Mouse (Mus musculus): Measurements from ENCODE around the gene Akap2. TPM values are rescaled to one million over a fixed set of nuclear protein-coding genes. Genes with fewer than 3 reads are reported as not detected.

Gene Akap2
- polyA plus RNA-seq, 1 experiment from 2014 or later: 33.3 TPM

DNA sequence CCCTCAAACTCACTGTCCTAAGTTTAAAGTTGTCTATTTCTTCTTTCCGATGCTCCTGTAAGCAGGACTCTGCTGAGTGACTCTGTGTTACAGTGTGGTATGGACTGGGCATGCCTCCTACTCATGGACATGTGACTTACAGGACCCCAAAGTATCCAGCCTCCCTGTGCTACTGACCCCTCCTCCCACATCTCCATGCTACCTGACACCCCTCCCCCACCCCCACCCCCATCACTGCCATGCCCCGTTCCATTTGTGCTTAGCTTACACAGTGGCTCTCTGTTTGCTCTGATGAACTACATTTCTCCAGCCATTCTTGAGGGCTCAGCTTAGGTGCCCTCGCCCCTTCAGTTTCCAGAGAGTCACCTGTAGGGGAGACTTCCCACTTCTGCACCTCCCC is 30.7 kb upstream of the Akap2 start:
- peak overlapping the region; percentile 69 for H3K27ac ChIP-seq
- no peak for DNase-seq (ENCODE audit: low spot score)

DNA sequence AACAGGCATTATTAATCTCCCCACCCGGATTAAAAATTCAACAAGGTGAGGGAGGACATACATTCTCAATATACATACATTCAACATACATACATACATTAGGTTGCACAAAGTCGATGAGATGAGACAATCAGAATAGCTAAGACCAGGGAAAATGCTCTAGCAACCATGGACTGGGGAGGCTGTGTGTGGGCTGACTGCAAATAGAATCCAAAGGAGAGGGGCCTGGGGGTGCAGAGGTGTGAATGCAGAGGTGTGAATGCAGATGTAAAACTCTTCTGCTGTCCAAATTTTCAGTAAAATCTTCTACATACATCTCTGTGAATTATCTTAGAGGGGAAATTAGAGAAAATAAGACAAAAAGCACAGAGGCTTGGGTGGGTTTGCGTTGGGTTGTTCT is 29.9 kb upstream of the Akap2 start:
- 86% methylated on average over 3 of the region's 3 CpGs for WGBS
- H3K9me3 ChIP-seq (replicated peaks): no peaks in the 10 kb centered on the region
- no peaks in the 10 kb centered on the region for H3K27me3 ChIP-seq (ENCODE audit: low read depth, poor library complexity, severe bottlenecking)
- DNase-seq (ENCODE audit: low spot score): no peak
- H3K4me3 ChIP-seq: no peak overlapping the region
- peaks cover 46% of the 10 kb centered on the region for H3K4me1 ChIP-seq
- H3K27ac ChIP-seq: no peak overlapping the region
- H3K36me3 ChIP-seq: peaks cover 6% of the 10 kb centered on the region; the same call in 1 of the 2 replicates

More for the DNA sequence above, 30.7 kb upstream of the Akap2 start:
- H3K9me3 ChIP-seq (replicated peaks): no peaks in the 10 kb centered on the region
- no peak overlapping the region for H3K4me3 ChIP-seq
- WGBS: 56% methylated on average over 3 of the region's 3 CpGs
- peaks cover 48% of the 10 kb centered on the region for H3K4me1 ChIP-seq
- no peaks in the 10 kb centered on the region for H3K27me3 ChIP-seq (ENCODE audit: low read depth, poor library complexity, severe bottlenecking)
- peaks cover 6% of the 10 kb centered on the region; the same call in 1 of the 2 replicates for H3K36me3 ChIP-seq

DNA sequence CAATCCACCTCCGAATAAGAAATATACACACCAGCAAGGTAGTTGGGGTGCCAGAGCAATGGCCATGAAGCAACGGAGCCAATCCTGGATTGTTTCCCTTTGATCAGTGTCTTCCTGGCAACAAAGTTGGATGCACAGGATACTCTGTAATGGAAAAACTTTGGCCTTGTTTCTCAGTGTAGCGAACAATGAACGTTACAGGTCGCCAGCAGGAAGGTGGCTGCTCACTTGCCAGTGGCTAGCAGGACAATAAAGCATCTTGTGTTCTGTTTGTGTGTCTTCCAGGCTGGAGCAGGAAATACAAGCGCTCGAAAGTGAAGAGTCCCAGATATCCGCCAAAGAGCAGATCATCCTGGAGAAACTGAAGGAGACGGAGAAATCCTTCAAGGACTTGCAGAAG is 29.3 kb upstream of the Akap2 start:
- no peak overlapping the region for H3K27ac ChIP-seq
- H3K4me3 ChIP-seq: no peak overlapping the region
- 79% methylated on average over 9 of the region's 9 CpGs for WGBS
- H3K9me3 ChIP-seq (replicated peaks): no peaks in the 10 kb centered on the region
- no peaks in the 10 kb centered on the region for H3K27me3 ChIP-seq (ENCODE audit: low read depth, poor library complexity, severe bottlenecking)
- H3K36me3 ChIP-seq: peaks cover 6% of the 10 kb centered on the region; the same call in 1 of the 2 replicates
- DNase-seq (ENCODE audit: low spot score): no peak
- peaks cover 40% of the 10 kb centered on the region for H3K4me1 ChIP-seq

DNA sequence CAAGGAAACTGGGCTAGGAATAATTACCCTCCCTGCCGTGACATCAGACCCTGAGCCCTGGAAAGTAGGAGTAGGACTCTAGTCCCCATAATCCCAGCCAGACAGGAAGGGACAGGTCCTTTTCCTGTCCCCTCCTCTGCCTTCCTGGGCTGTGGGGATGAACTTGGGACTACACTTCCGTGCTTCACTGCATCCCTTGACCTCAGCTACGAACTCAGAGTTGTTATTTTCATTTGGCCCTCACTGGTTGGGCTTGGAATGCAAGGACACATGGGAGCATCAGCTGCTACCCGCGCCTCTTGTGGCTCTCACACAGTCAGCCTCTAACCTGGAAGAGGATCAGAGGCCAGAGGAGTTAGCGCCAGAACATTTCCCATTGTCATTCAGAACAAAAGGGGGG is 27.5 kb upstream of the Akap2 start:
- WGBS: 79% methylated on average over 6 of the region's 6 CpGs
- H3K36me3 ChIP-seq: peaks cover 6% of the 10 kb centered on the region; the same call in 1 of the 2 replicates
- H3K4me3 ChIP-seq: no peak overlapping the region
- H3K27ac ChIP-seq: peak overlapping the region; percentile 57; the same call in 1 of the 2 replicates
- no peaks in the 10 kb centered on the region for H3K9me3 ChIP-seq (replicated peaks)
- H3K4me1 ChIP-seq: peaks cover 37% of the 10 kb centered on the region
- no peaks in the 10 kb centered on the region for H3K27me3 ChIP-seq (ENCODE audit: low read depth, poor library complexity, severe bottlenecking)
- no peak for DNase-seq (ENCODE audit: low spot score)

DNA sequence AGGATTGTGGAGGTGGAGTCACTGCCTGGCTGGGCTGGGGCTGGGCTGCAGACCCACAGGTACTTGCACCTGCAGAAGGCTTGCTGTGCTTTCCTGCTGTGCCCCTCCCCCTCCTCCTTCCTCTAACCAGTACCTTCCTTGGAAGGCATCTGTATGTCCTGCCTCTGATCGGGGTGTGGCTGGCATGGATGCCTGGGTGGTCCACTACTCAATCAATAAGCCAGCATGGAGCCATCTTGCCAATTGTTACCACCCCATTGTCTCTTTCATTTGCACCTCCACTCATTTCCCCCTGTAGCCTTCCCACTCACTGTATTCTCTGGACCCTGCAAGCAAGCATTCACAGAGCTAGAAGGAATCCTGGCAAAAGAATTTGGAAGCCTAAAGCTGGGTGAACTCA is 26.7 kb upstream of the Akap2 start:
- DNase-seq (ENCODE audit: low spot score): no peak
- no peaks in the 10 kb centered on the region for H3K27me3 ChIP-seq (ENCODE audit: low read depth, poor library complexity, severe bottlenecking)
- no peak overlapping the region for H3K4me3 ChIP-seq
- H3K27ac ChIP-seq: no peak overlapping the region
- H3K36me3 ChIP-seq: peaks cover 6% of the 10 kb centered on the region; the same call in 1 of the 2 replicates
- H3K9me3 ChIP-seq (replicated peaks): no peaks in the 10 kb centered on the region
- peaks cover 36% of the 10 kb centered on the region for H3K4me1 ChIP-seq
- 50% methylated on average over 1 of the region's 1 CpGs for WGBS

DNA sequence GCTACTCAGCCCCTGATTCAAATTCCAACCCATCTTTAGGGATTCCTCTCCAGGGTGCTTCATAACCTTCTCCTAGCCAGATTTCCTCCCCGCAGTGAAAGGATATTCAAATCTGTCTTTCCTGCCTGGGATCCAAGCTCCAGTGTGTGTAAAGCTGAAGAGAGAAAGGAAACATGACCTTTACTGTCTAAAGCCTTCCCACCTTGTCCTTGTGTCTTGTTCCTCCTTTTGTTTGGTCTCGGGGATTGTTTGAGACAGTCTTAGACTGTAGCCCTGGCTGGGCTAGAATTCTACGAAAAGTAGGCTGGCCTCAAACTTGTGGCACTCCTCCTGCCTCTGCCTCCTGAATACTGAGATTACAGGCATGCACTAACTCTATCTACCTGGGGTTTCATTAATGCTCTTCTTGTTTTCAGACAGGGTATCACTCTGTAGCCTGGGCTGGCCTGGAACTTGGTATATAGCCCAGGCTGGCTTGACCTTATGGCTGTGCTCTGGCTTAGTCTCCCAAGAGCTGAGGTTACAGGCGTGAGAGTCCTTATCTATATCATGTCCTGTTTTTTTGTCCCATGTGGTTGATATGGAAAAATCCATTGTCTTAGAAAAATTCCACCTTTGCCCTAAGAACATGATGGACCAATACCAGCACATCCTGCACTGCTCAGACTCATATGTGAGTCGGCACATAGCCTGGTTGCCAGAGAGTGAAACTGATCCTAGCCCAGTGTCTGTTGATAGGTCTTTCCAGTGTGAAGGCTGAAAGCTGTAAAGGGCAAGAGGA is 22.9 kb upstream of the Akap2 start:
- peaks cover 3% of the 10 kb centered on the region; the same call in 1 of the 2 replicates for H3K36me3 ChIP-seq
- H3K4me1 ChIP-seq: peaks cover 7% of the 10 kb centered on the region
- WGBS: 85% methylated on average over 5 of the region's 5 CpGs
- H3K27me3 ChIP-seq (ENCODE audit: low read depth, poor library complexity, severe bottlenecking): no peaks in the 10 kb centered on the region
- no peak overlapping the region for H3K4me3 ChIP-seq
- H3K27ac ChIP-seq: 0 out of 2 replicates have a peak overlapping the region, but pooled peaks have one; percentile 27
- DNase-seq (ENCODE audit: low spot score): no peak
- H3K9me3 ChIP-seq (replicated peaks): no peaks in the 10 kb centered on the region

DNA sequence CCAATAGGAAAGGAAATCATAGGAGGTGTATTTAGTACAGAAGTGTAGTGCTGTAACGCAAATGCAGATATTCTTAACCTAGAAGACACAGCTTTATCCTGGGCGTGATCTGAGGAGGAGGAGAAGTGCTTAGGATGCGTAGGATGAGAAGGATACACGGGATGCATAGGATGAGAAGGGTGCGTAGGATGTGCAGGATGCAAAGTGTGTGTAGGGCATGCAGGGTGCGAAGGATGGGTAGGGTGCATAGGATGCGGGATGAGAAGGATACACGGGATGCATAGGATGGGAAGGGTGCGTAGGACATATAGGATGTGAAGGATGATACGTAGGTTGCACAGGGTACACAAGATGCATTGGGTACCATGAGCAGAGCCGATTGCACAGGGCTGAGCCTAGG is 20.5 kb upstream of the Akap2 start:
- Histone ChIP-seq H3K27ac (no peak overlapping the region), H3K9me3 (replicated peaks) (no peaks in the 10 kb centered on the region), H3K36me3 (no peaks in the 10 kb centered on the region), H3K27me3 (ENCODE audit: low read depth, poor library complexity, severe bottlenecking) (no peaks in the 10 kb centered on the region), H3K4me1 (no peaks in the 10 kb centered on the region), H3K4me3 (no peak overlapping the region)
- DNase-seq (ENCODE audit: low spot score): no peak
- 96% methylated on average over 11 of the region's 11 CpGs for WGBS

DNA sequence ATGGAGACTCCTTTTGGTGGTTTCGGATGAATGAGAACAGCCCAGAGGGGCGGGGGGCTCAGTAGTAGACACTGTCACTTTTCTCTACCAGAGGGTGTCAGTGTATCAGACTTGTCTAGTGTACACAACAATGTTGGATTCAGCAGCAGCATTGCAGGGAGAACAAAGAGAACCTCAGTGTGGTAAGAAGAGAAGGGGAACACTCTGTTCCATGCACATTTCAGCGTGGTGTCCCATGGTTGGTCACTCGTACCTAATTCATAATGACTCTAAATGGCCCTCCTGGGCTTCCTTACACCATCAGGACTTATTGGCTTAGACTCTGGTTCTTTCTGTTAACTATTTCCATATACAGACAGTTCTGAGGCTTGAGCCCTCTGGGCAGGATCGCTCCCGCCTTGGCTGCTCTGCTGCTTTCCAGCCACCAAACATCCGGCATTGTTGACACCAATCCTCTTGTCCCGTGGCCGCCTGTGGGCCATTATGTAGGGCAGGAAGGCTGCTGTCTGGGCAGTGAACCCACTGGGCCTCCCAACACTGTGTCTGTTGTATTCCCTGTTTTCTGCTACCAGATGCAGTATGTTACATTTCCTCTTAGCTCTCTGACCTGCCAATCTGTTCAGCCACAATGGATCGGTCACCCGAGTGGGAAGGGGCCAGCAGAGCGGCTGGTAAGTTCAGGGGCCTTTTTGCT is 19.4 kb upstream of the Akap2 start:
- 0 out of 2 replicates have a peak, but pooled peaks cover under 1% of the 10 kb centered on the region for H3K4me1 ChIP-seq
- no peaks in the 10 kb centered on the region for H3K36me3 ChIP-seq
- WGBS: 91% methylated on average over 12 of the region's 12 CpGs
- H3K9me3 ChIP-seq (replicated peaks): no peaks in the 10 kb centered on the region
- H3K4me3 ChIP-seq: no peak overlapping the region
- no peaks in the 10 kb centered on the region for H3K27me3 ChIP-seq (ENCODE audit: low read depth, poor library complexity, severe bottlenecking)
- 0 out of 2 replicates have a peak overlapping the region, but pooled peaks have one; percentile 46 for H3K27ac ChIP-seq
- DNase-seq (ENCODE audit: low spot score): no peak

DNA sequence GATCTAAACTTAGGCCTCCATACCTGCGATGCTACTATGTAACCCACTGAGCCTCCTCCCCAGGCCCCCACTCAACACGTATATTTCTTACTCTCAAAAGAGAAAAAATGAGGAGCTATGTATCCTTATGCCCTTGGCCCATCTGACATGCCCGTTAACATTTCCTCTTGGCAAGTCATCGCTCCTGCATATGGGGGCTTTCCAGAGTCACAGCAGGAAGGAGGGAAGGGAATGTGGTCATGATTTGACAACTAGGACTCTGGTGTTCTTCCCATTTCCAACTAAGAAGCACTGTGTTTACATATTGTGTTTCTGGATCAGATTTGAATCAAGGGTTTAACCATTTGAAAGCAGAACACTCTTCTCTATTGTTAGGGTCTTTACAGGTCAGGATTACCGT is 15.9 kb upstream of the Akap2 start:
- WGBS: 90% methylated on average over 5 of the region's 5 CpGs
- no peak overlapping the region for H3K4me3 ChIP-seq
- DNase-seq (ENCODE audit: low spot score): no peak
- no peak overlapping the region for H3K27ac ChIP-seq
- peaks cover 15% of the 10 kb centered on the region for H3K4me1 ChIP-seq
- no peaks in the 10 kb centered on the region for H3K9me3 ChIP-seq (replicated peaks)
- H3K36me3 ChIP-seq: no peaks in the 10 kb centered on the region
- no peaks in the 10 kb centered on the region for H3K27me3 ChIP-seq (ENCODE audit: low read depth, poor library complexity, severe bottlenecking)

DNA sequence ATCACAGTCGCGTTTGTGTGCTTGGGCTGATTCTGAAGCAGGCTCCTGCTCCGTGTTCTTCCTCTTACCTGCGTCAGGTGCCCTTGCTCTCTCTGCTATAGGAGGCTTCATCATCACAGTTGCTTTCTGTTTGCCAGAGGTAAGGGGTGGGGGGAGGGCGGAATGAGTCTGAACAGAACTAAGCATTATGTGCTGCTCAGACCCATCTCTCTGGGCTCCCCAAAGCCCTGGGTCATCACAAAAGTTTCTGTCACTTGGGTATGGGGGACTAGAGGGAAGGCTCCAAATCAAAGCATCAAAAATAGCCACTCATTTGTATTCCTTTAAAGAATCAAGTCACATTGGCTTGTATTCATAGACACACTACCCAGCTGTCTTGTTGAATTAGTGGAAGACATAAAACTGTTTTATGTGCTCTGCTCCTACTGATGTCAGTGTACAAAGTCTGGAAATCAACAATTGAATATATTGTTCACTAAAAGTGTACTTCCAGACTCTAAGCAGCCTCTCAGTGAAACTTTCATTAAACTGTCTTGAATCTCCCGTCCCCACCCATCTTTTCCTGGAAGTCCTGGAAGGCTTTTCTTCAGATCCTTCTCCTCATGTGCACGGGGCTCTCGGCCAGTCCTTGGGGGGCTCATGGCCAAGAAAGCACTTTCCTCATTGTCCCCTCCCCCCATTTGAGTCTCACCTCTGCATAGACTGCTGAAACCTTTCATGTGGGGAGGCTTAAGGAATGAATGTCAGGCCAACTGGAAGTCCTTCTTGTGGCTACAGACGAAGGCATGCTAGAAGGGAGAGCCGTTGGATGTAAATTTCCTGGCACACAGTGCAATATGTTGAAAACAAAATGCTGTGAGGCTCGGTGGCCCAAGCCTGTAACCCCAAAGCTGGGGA is 13.6 kb upstream of the Akap2 start:
- Histone ChIP-seq H3K27ac (peak overlapping the region; percentile 46; the same call in 1 of the 2 replicates), H3K36me3 (no peaks in the 10 kb centered on the region), H3K27me3 (ENCODE audit: low read depth, poor library complexity, severe bottlenecking) (no peaks in the 10 kb centered on the region), H3K4me3 (no peak overlapping the region), H3K9me3 (replicated peaks) (no peaks in the 10 kb centered on the region), H3K4me1 (peaks cover 15% of the 10 kb centered on the region)
- DNase-seq (ENCODE audit: low spot score): no peak
- WGBS: 85% methylated on average over 11 of the region's 11 CpGs

DNA sequence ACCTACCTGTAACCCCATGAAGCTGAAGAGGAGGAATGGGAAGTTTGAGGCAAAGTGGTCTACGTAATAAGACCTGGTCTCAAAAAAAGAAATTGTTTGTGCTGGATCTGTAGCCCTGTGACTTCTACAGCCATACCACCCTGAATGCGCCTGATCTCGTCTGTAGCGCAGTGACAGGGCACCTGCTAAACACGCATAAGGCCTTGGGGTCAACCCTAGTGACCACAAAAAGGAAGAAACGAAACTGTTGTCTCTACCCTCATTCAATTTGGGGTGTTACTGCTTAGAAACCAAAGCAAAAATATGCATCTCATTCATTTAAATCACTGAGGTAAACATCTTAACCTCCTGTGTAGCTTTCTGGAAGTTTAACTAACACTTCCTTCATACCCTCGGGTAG is 12.9 kb upstream of the Akap2 start:
- Histone ChIP-seq H3K27me3 (ENCODE audit: low read depth, poor library complexity, severe bottlenecking) (no peaks in the 10 kb centered on the region), H3K36me3 (peaks cover under 1% of the 10 kb centered on the region; the same call in 1 of the 2 replicates), H3K4me1 (peaks cover 15% of the 10 kb centered on the region), H3K9me3 (replicated peaks) (no peaks in the 10 kb centered on the region), H3K4me3 (no peak overlapping the region), H3K27ac (peak overlapping the region; percentile 46; the same call in 1 of the 2 replicates)
- WGBS: 92% methylated on average over 7 of the region's 7 CpGs
- DNase-seq (ENCODE audit: low spot score): no peak

DNA sequence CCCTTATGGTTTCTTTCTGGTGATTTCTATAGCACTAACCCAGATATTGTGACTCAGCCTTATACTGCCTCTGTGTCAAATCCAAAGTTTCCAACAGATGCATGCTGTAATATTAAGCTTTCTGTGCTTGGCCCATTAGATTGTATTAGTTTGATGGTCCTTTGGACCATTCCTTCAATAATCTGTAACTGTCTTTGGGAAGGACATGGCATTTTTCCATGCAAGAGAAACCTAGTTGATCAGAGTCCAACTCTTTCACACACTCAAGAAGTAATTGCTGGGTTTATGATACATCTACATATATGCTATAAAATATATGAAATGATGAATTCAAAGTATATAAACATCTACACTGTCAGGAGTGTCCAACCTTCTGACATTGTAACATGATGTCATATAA is 1.6 kb upstream of the Akap2 start:
- Histone ChIP-seq H3K36me3 (no peaks in the 10 kb centered on the region), H3K4me3 (no peak overlapping the region), H3K9me3 (replicated peaks) (no peaks in the 10 kb centered on the region), H3K4me1 (peaks cover 37% of the 10 kb centered on the region), H3K27me3 (ENCODE audit: low read depth, poor library complexity, severe bottlenecking) (no peaks in the 10 kb centered on the region), H3K27ac (no peak overlapping the region)
- DNase-seq (ENCODE audit: low spot score): no peak

Measured in limb, embryonic 10.5 days (tissue).